Mouse (Mus musculus) liver, embryonic 11.5 days (tissue): ENCODE measurements around the gene Fhod1. TPM values are rescaled to one million over a fixed set of nuclear protein-coding genes. Genes with fewer than 3 reads are reported as not detected.
A peak's percentile ranks its signal among the peaks of the same experiment; 100 is the strongest.

Source experiments
- ATAC-seq: fragments of 200-750 bp; cut with Nextera tagmentation; replicated peaks from 2 replicates; pipeline ENCODE4 v1.8.0; 2017; ENCODE audit warnings: moderate number of reproducible peaks, mild to moderate bottlenecking, moderate TSS enrichment, moderate library complexity; ENCODE audit not compliant: low FRiP score
- DNase-seq: peaks from one replicate; pipeline ENCODE4 v3.0.0-alpha.2; 2017; ENCODE audit warnings: low spot score
- H3K27ac ChIP-seq: fragments of 300-500 bp; sonication (generic); 2 replicates; pipeline ENCODE4 v1.5.1; 2014; ENCODE audit warnings: mild to moderate bottlenecking, low read depth, low read length, control low read depth
- H3K27me3 ChIP-seq: fragments of 300-500 bp; sonication (generic); replicated peaks from 2 replicates; pipeline ENCODE4 v1.6.1; 2014; ENCODE audit warnings: low read length, mixed read lengths; ENCODE audit not compliant: control insufficient read depth, insufficient read depth
- H3K36me3 ChIP-seq: fragments of 300-500 bp; sonication (generic); 2 replicates; pipeline ENCODE4 v1.6.1; 2014; ENCODE audit warnings: mild to moderate bottlenecking, low read length, moderate library complexity, mixed read lengths; ENCODE audit not compliant: control insufficient read depth, insufficient read depth
- H3K4me1 ChIP-seq: fragments of 300-500 bp; sonication (generic); replicated peaks from 2 replicates; pipeline ENCODE4 v1.6.1; 2014; ENCODE audit warnings: low read length, mixed read lengths; ENCODE audit not compliant: control insufficient read depth, insufficient read depth
- H3K4me2 ChIP-seq: fragments of 300-500 bp; sonication (generic); 2 replicates; pipeline ENCODE4 v1.6.1; 2014; ENCODE audit warnings: mild to moderate bottlenecking, control low read depth, moderate library complexity
- H3K4me3 ChIP-seq: fragments of 300-500 bp; sonication (generic); 2 replicates; pipeline ENCODE4 v1.5.1; 2014; ENCODE audit warnings: low read depth, low read length, control low read depth
- H3K9ac ChIP-seq: fragments of 300-500 bp; sonication (generic); 2 replicates; pipeline ENCODE4 v1.6.1; 2014; ENCODE audit warnings: low read depth, low read length, control low read depth
- H3K9me3 ChIP-seq: fragments of 300-500 bp; sonication (generic); 2 replicates; pipeline ENCODE4 v1.6.1; 2016; ENCODE audit warnings: low read length, inconsistent platforms, mixed read lengths; ENCODE audit not compliant: control insufficient read depth
- WGBS: fragments of 180-500 bp; shearing (Covaris S2); extraction: QIAGEN DNeasy Blood & Tissue Kit; methylation state at CpG from one replicate; pipeline ENCODE4 v1.1.7; 2014; 5-methylcytosine and 5-hydroxymethylcytosine counted together
- polyA plus RNA-seq: library from polyadenylated mRNA; unstranded; fragments of >200 nt; fragmentation: Nextera tagmentation; extraction: Ambion mirVana; gene quantifications from 2 replicates; pipeline ENCODE4 v1.2.1, GENCODE M21; 2014

Gene Fhod1
- polyA plus RNA-seq, 1 experiment from 2014 or later, result 3.1 TPM

- Histone ChIP-seq H3K27ac (no peak overlapping the region), H3K9me3 (no peaks in the 10 kb centered on the region), H3K4me1 (peaks cover 35% of the 10 kb centered on the region), H3K9ac (no peak overlapping the region), H3K27me3 (no peaks in the 10 kb centered on the region), H3K4me2 (no peak overlapping the region), H3K36me3 (peaks cover 36% of the 10 kb centered on the region), H3K4me3 (no peak overlapping the region)
- DNase-seq, result no peak
- ATAC-seq, result no peak
- WGBS, result 94% methylated on average over 13 of the region's 13 CpGs
Observed at GRCm38 (mm10) chr8:105307670-105308069, 40.1 kb downstream of the Fhod1 start.

- ATAC-seq, result no peak
- DNase-seq, result no peak
- H3K4me3 ChIP-seq, result peak overlapping the region; percentile 37
- peaks cover 35% of the 10 kb centered on the region for H3K4me1 ChIP-seq
- WGBS, result 74% methylated on average over 5 of the region's 5 CpGs
- H3K27me3 ChIP-seq, result no peaks in the 10 kb centered on the region
- H3K4me2 ChIP-seq, result peak overlapping the region; percentile 66
- H3K9ac ChIP-seq, result no peak overlapping the region; the same call in 1 of the 2 replicates
- H3K9me3 ChIP-seq, result no peaks in the 10 kb centered on the region
- peaks cover 47% of the 10 kb centered on the region for H3K36me3 ChIP-seq
- H3K27ac ChIP-seq, result peak overlapping the region; percentile 26; the same call in 1 of the 2 replicates
Observed at GRCm38 (mm10) chr8:105306146-105306691, 41.5 kb downstream of the Fhod1 start.

GRCm38 (mm10) chr8:105305211-105306145 lies 42.3 kb downstream of the Fhod1 start, which contains the start of gene Elmo3:
Elmo3 (plus strand) TSS chr8:105305601.
- peak within 1 kb of the TSS; percentile 53 for H3K9ac ChIP-seq
- H3K4me2 ChIP-seq, result peak within 1 kb of the TSS; percentile 66
- H3K9me3 ChIP-seq, result no peaks in the 10 kb centered on the region
- peaks cover 41% of the 10 kb centered on the region for H3K4me1 ChIP-seq
- DNase-seq (peak; percentile 72), ATAC-seq (peak; percentile 69)
- WGBS, result 14% methylated on average over 30 of the region's 30 CpGs
- H3K27me3 ChIP-seq, result no peaks in the 10 kb centered on the region
- peak within 1 kb of the TSS; percentile 43 for H3K27ac ChIP-seq
- H3K36me3 ChIP-seq, result peaks cover 48% of the 10 kb centered on the region
- peak within 1 kb of the TSS; percentile 37 for H3K4me3 ChIP-seq

GRCm38 (mm10) chr8:105304325-105305210 lies 43.2 kb downstream of the Fhod1 start:
- no peak overlapping the region for H3K9ac ChIP-seq

GRCm38 (mm10) chr8:105303874-105304273 lies 43.9 kb downstream of the Fhod1 start:
- Histone ChIP-seq H3K9me3 (no peaks in the 10 kb centered on the region), H3K27ac (0 out of 2 replicates have a peak overlapping the region, but pooled peaks have one; percentile 6), H3K9ac (no peak overlapping the region), H3K4me3 (no peak overlapping the region), H3K36me3 (peaks cover 55% of the 10 kb centered on the region), H3K4me2 (no peak overlapping the region), H3K4me1 (peaks cover 52% of the 10 kb centered on the region), H3K27me3 (no peaks in the 10 kb centered on the region)
- DNase-seq (no peak), ATAC-seq (no peak)
- WGBS, result 84% methylated on average over 9 of the region's 9 CpGs

More at GRCm38 (mm10) chr8:105304325-105305210, 43.2 kb downstream of the Fhod1 start:
- Histone ChIP-seq H3K4me3 (no peak overlapping the region), H3K36me3 (peaks cover 53% of the 10 kb centered on the region), H3K4me2 (0 out of 2 replicates have a peak overlapping the region, but pooled peaks have one; percentile 11), H3K9me3 (no peaks in the 10 kb centered on the region), H3K4me1 (peaks cover 47% of the 10 kb centered on the region), H3K27me3 (no peaks in the 10 kb centered on the region), H3K27ac (0 out of 2 replicates have a peak overlapping the region, but pooled peaks have one; percentile 6)
- WGBS, result 76% methylated on average over 9 of the region's 9 CpGs
- DNase-seq (no peak), ATAC-seq (peak; percentile 16)

- Histone ChIP-seq H3K4me2 (no peak overlapping the region), H3K36me3 (peaks cover 58% of the 10 kb centered on the region), H3K4me3 (no peak overlapping the region), H3K9me3 (no peaks in the 10 kb centered on the region), H3K27ac (no peak overlapping the region), H3K9ac (no peak overlapping the region), H3K27me3 (no peaks in the 10 kb centered on the region), H3K4me1 (peaks cover 56% of the 10 kb centered on the region)
- DNase-seq, result no peak
- 76% methylated on average over 8 of the region's 8 CpGs for WGBS
- no peak for ATAC-seq
Observed at GRCm38 (mm10) chr8:105303396-105303795, 44.4 kb downstream of the Fhod1 start.

- H3K36me3 ChIP-seq, result peaks cover 50% of the 10 kb centered on the region
- H3K9ac ChIP-seq, result peak overlapping the region; percentile 67
- H3K27me3 ChIP-seq, result no peaks in the 10 kb centered on the region
- peak overlapping the region; percentile 99 for H3K4me3 ChIP-seq
- H3K4me2 ChIP-seq, result peak overlapping the region; percentile 76
- H3K4me1 ChIP-seq, result peaks cover 54% of the 10 kb centered on the region
- no peaks in the 10 kb centered on the region for H3K9me3 ChIP-seq
- no peak for DNase-seq
- peak; percentile 86 for ATAC-seq
- 52% methylated on average over 8 of the region's 8 CpGs for WGBS
- H3K27ac ChIP-seq, result peak overlapping the region; percentile 83
Observed at GRCm38 (mm10) chr8:105299962-105300361, 47.8 kb downstream of the Fhod1 start.
